Mouse (Mus musculus): ENCODE data around the gene Ulk3.

DNA sequence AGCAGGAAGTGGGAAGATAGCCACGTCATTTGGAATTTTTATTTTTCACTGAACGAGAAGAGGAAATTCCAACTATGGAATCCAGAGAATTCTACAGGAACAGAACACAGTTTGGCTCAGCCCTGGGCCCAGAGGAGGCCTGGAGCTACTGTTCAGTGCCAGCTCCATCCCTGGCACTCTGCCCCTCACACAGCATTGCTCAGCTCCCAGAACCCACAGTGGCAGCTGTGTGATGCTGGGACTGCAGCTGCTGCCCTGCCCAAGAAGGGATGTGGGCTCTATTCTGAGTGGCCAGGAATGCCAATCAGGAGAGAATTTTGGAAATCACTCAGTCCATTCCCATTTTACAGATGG is 12.1 kb downstream of the Ulk3 start:
- TF ChIP-seq EP300 (IDR thresholded peaks at IDR 0.05; ENCODE audit: insufficient read depth, low read depth, low read length) (no peak), POLR2A (IDR thresholded peaks at IDR 0.05; ENCODE audit: insufficient read depth, low read depth, low read length) (no peak)
